Mouse (Mus musculus): ENCODE results near the gene Micu1. TPM values are rescaled to one million over a fixed set of nuclear protein-coding genes. Genes with fewer than 3 reads are reported as not detected.

Micu1 gene
- total RNA-seq, 2 experiments from 2014 or later: 48.7 to 53.6 TPM

DNA sequence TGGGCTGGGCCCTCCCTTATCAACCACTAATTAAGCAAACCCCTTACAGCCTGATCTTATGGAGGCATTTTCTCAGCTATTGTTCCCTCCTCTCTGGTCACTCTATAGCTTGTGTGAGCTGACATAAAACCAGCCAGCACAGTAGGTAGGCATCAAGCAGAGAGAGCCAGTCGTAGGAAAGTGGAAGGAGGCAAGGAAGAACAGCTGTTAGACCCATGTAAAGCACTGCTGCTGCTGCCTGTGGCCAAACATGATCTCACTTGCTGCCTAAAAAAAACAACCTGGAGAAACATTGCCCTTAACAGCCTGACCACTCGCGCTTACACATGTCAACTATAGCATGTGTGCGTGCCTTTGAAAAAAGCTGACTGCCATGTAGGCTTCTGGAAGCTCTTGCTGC is 19.3 kb downstream of the Micu1 start:
- no peak for DNase-seq

DNA sequence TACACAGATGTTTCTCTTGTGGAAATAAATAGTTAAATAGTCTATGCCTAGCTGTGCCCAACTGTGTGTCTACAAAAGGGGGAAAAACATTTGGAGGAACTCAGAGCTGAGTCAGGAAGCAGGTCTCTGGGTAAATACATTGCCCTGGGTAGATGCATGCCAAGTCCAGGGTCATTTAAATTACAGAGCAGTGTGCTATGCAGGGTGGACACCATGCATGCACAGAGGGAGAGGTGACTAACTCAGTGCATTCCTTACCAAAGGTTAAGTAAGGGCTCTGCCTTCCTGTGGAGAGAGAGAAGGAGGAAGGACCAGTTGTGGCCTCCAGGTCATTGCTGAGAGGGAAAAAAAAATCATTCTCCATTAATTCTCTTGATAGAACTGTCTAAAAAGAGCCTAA is 22.4 kb downstream of the Micu1 start:
- no peak for DNase-seq

DNA sequence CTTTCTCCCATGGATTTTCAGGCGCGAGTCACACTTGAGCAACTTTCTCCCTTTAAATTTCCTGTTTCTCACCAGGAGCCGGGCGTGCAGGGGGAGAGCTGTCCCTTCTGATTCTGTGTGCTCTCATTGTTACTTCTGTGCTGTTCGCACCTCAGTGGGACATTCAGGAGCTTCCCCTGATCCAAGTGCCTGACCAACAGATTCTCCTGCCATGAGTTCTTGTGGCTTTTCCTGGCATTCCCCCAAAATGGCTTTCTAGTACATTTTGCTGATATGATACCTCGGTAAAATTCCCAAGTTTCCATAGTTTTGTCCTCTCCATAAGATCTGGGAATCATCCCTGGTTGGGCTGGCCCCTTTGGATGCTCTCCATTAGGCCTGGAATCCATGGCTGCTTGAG is 25.0 kb downstream of the Micu1 start:
- DNase-seq: no peak

GRCm38 (mm10) chr10:59729261-59729660 is 27.0 kb downstream of the Micu1 start:
- DNase-seq: no peak

GRCm38 (mm10) chr10:59729842-59730241 is 27.6 kb downstream of the Micu1 start:
- no peak for DNase-seq

GRCm38 (mm10) chr10:59736027-59736598 is 33.8 kb downstream of the Micu1 start:
- no peak for DNase-seq

DNA sequence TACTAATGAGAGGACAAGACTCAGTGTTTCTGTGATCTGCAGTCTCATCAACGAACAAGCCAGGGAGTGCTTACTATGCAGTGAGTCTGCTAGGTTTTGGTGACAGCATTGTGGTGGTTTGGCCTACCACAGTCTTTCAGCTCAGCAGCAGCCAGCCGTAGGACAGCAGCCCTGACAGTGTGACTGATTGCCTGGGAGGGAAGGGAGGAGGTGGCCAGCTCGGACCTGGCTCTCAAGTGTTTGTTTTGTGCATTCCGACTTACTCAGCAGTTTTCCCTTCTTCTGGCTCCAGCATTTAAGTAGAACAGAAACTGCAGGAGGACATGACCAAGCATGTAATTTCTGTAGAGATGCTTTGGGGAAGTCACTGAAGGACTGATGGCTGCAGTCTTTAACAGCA is 39.2 kb downstream of the Micu1 start:
- no peak for DNase-seq

- no peak for DNase-seq
These were observed 41.1 kb downstream of the Micu1 start for GRCm38 (mm10) chr10:59743397-59743796.

- DNase-seq: no peak
These were observed 41.7 kb downstream of the Micu1 start for GRCm38 (mm10) chr10:59743969-59744368.

- DNase-seq: no peak
These were observed 45.1 kb downstream of the Micu1 start for GRCm38 (mm10) chr10:59747334-59747733.

DNA sequence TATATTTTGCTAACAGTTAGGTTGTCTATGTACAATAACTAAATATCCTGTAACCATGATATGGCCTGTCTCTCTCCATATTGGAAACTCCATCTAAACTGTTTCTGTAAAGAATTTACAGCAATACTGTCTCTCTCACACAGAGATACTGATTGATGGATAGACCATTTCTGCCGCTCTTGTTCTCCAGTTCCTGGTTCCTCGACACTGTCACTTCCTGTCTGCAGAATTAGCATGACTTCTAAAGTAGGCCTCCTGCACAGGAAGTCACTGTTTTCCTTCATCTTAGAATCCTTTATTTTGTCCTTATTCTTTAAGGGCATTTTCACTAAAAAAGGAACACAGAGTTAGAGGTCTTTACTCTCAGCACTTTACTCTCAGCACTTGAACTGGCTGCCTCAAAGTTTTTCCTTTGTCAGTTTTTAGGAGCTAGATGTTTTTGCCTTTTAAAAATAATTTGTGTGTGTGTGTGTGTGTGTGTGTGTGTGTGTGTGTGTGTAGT is 46.5 kb downstream of the Micu1 start:
- DNase-seq: no peak

DNA sequence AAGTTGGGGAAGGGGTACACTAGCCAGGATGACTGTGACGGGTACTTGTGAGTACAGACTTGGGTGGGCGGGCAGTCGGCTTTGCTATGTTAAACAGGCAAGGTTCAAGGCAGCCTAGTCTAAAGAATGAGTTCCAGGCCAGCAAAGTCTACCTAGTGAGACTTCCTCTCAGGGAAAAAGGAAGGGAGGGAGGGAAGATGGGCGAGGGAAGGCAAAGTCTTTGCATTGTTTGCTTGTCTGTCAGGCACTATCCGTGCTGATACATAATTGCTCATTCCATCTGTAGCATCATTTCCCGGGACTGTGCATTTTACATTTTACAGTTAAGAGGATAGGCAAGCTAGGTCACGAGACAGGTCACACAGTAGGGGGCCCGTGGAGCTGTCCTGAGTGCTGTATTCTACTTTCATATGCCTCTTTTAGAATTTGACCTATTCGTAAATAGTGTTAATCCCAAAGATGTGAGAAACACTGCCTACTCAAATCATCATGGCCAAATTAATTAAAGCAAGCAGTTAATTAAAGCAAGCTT is 51.3 kb downstream of the Micu1 start:
- no peak for DNase-seq

DNA sequence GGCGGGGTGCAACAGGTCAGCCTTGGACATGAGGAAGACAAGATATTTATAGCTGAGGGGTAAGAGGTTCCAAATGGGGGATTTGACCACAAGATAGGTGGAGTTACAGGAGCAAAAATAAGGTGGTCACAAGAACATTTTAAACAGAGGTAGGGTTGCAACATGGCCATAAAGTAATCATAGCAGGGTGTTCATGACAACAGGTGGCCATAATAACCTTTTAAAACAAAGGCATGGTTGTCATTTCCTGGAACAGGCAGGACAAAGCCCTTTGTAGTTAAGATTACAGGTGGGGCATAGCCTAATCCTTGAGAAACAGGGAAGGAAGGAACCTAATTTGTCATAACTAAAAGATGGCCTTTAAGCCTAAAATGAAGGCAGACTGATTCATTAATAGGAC is 51.8 kb downstream of the Micu1 start:
- no peak for DNase-seq

- DNase-seq: no peak
These were observed 52.6 kb downstream of the Micu1 start for GRCm38 (mm10) chr10:59754901-59755300.

DNA sequence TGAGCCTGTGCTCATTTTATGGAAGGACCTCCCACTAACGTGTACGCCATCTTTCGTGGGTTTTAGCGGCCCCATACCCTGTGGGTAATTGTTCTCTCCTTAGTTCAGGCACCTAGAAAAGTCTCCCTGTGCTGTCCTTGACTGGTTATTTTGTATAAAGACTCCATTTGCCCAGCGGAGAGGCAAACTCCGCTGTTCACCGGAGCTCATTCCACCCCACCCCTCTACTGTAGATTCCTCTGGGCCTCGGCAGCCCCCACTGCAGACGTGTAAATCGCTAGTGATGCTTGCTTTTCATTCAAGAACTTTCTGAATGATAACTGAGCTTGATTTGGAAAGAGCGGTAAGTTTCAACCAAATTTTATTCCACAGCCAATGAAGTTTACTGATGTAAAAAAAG is 53.4 kb downstream of the Micu1 start:
- DNase-seq: no peak

- no peak for DNase-seq
These were observed 53.8 kb downstream of the Micu1 start for GRCm38 (mm10) chr10:59756090-59756489.

DNA sequence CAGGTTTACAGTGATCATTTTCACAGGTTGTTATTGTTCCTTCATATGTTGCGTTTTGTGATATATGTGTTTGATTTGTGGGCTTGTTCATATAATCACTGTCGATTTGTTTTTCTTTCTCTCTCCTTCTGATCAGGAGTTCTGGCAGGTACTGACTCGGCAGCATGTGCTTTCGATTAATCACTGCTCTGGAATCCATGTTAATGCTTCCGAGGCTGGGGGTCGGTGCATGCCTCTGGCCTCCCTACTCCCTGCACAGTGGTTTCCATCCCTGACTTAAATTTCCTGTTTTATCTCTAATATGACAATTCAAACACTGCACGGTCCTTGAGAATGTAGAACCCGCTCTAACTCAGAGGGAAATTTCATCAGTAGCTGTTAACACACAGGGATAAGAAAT is 54.3 kb downstream of the Micu1 start:
- DNase-seq: no peak

- no peak for DNase-seq
These were observed 62.5 kb downstream of the Micu1 start for GRCm38 (mm10) chr10:59764781-59765180.

- DNase-seq: no peak
These were observed 66.2 kb downstream of the Micu1 start for GRCm38 (mm10) chr10:59768369-59769079.

DNA sequence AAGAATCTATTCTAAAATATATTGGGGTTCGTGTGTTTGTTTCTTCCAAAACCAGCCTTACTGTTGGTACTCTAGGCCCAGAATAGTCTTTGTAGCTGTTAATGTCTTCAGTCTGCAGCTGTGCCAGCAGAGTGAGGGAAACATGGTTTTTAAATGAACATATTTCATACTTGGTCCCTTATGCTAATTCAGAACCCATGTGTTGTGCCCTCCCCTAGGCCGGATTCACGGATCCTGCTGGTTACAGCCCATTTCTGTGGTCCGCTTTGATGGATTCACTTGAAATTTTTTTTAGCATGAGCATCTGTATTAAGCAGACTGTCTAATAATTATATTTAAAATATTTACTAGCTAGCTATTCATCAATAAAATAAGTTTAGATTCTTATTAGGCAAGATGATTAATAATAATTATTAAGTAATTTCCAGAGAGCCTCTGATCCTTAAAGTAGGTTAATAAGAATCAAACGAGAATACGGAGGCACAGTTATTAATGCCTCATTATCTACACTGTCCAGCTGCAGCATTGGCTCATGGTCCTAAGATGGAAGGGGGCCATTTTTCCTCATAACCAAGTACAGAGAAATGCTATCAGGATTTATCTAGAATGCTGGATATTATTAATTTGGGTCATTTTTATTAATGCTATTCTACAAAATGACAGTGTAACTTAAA is 69.2 kb downstream of the Micu1 start:
- DNase-seq: no peak

GRCm38 (mm10) chr10:59772049-59772397 is 69.7 kb downstream of the Micu1 start:
- no peak for DNase-seq

- DNase-seq: no peak
These were observed 71.3 kb downstream of the Micu1 start for GRCm38 (mm10) chr10:59773441-59774140.

GRCm38 (mm10) chr10:59774141-59774534 is 71.9 kb downstream of the Micu1 start:
- DNase-seq: no peak
